Mouse (Mus musculus): Measurements from ENCODE around the gene Map4k3. TPM values are rescaled to one million over a fixed set of nuclear protein-coding genes. Genes with fewer than 3 reads are reported as not detected.
"Not testable (repeated sequence)": the region's sequence is repeated elsewhere in the genome, so short reads cannot be mapped to it uniquely, and the experiment has no call there.

The Map4k3 gene
- total RNA-seq, 1 experiment from 2014 or later, result 15.1 TPM

DNA sequence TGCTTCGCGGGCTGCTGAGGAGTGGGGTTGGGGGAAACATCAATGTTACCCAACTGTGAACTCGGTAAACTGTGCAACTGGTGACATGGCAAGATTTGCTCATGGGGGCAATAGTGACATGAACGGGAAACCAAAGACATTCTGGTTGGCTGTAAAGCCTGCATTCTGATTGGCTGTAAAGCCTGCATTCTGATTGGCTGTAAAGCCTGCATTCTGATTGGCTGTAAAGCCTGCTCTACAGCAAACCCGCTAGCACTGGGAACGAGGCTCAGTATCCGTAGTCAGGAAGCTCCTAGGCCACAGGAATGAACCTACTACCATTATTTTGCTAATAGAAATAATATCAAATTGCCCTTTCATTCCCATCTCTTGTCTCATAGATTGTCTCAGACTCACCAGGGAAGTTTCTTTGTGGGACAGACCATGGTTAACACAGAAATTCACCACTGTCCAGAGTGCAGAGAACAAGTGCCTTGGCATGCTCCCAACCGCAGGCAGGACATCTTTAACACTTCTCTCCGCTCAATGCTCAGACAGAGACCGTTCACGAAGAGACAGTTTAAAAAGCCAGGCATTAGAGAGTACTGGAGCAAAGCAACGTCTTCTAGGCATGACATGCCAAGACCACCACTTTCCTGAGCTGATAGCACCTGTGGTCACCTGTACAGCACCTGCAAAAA is 5.0 kb upstream of the Map4k3 start:
- no peak for ATAC-seq (replicated peaks in 1 of 2; ENCODE audit: insufficient read depth in 1 of 2, low FRiP score in 2 of 2, low TSS enrichment in 1 of 2, low read depth in 1 of 2, poor library complexity in 2 of 2, severe bottlenecking in 2 of 2)

DNA sequence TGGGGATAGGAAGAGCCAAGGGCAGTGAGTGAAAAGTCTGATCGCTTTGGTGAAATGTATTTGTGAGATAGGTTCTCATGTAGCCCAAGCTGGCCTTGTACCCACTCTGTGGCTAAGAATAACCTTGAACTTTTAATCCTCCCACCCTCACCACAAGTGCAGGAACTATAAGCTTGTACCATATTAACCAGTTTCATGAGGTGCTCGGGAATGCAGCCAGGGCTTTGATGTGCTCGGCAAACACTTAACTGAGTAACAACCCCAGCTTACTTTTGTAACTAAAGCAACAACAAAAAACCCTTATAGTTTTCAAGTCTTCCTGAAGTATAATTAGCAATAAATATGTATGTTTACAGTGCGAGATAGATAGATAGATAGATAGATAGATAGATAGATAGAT is 4.0 kb upstream of the Map4k3 start:
- ATAC-seq (replicated peaks in 1 of 2; ENCODE audit: insufficient read depth in 1 of 2, low FRiP score in 2 of 2, low TSS enrichment in 1 of 2, low read depth in 1 of 2, poor library complexity in 2 of 2, severe bottlenecking in 2 of 2), result no peak

DNA sequence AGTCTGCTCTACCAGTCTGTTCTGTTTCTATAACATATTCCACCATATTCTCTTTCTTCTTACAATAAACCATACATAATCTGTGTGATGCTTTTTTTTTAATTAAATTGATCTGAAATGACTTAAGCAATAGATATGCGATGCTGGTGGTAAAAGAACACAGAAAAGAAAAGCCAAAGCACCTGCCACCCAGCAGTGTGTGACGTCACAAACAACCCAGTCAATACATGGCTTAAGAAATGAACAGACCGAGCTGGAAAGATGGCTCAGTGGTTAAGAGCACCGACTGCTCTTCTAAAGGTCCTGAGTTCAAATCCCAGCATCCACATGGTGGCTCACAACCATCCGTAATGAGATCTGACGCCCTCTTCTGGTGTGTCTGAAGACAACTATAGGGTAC is 2.0 kb upstream of the Map4k3 start:
- ATAC-seq (replicated peaks in 1 of 2; ENCODE audit: insufficient read depth in 1 of 2, low FRiP score in 2 of 2, low TSS enrichment in 1 of 2, low read depth in 1 of 2, poor library complexity in 2 of 2, severe bottlenecking in 2 of 2), result not testable (repeated sequence)

DNA sequence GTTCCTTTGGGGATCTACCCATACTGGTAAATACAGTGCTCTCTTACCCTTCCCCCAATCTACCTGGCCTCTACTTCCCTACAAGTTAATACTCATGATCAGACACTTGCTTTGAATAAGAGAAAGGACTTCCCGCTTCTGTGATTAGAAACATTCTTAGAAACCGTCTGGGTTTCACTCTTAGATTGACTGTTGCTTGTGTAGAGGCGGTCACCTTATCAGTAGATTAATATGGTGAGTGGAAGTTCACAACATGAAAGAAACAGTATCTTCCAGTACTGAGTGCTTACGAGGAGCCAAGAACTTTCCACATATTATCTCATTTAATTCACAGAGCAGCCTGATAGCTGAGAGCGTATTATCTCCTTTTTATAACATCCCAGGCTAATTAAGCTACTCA is 1.5 kb upstream of the Map4k3 start:
- no peak for ATAC-seq (replicated peaks in 1 of 2; ENCODE audit: insufficient read depth in 1 of 2, low FRiP score in 2 of 2, low TSS enrichment in 1 of 2, low read depth in 1 of 2, poor library complexity in 2 of 2, severe bottlenecking in 2 of 2)

DNA sequence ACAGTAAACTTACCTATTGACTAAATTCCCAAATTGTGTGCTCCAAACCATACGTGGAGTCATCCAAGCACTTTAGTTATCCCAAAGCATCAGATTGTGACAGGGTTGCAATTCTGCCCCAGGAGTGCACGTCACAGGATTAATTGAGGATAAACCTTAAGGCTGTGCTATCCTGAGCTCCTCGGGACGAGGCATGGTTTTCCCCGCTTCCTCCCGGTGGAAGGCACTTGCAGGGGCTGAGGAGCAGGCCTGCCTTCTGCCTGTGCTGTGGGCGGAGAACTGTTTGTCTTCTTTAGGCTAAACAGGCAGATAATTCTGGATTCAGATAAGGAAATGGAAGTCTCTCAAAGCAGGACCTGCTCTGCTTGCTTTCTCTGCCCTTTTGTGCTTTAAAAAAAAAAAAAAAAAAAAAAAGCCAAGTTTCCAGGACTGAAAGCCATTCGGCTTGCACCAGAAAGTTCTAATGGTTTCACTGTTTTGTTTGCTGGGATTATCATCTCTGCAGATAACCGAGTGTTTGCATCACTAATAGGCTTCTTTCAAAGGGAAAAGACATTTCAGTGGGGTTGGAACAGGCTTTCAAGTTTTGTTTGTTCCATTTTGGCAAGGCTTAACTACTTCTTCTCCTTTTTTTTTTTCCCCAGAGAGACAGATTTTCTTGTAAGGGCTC is 930 bp upstream of the Map4k3 start:
- no peak for ATAC-seq (replicated peaks in 1 of 2; ENCODE audit: insufficient read depth in 1 of 2, low FRiP score in 2 of 2, low TSS enrichment in 1 of 2, low read depth in 1 of 2, poor library complexity in 2 of 2, severe bottlenecking in 2 of 2)

DNA sequence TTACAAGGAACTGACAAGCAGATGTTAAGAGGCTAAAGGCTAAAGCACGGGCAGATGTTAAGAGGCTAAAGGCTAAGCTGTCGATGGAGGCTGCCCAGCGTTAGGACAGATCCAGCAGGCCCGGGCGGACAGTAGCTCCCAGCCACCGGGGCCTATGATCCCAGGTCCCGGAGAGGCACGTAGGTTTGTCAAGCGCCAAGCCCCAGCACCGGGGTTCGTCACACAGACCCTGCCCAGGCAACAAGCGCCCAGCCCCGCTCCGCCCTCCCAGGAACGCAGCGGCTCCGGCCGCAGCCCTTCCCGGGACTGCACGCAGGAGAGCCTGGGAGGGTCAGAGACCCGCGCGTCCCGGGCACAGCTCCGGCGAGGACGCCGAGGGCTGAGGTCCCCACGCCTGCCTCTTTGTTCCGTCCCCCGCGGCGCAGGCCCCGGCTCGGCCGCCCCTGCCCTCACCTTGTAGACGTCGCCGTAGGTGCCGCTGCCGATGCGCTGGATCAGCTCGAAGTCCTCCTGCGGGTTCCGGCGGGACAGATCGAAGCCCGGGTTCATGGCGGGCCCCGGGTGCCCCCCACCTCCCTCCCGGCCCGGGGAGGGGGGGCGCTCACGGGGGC is 839 bp downstream of the Map4k3 start:
- peak in 1 of 2 experiments; percentile 20; a peak in 2 of 4 replicates for ATAC-seq (replicated peaks in 1 of 2; ENCODE audit: insufficient read depth in 1 of 2, low FRiP score in 2 of 2, low TSS enrichment in 1 of 2, low read depth in 1 of 2, poor library complexity in 2 of 2, severe bottlenecking in 2 of 2)

DNA sequence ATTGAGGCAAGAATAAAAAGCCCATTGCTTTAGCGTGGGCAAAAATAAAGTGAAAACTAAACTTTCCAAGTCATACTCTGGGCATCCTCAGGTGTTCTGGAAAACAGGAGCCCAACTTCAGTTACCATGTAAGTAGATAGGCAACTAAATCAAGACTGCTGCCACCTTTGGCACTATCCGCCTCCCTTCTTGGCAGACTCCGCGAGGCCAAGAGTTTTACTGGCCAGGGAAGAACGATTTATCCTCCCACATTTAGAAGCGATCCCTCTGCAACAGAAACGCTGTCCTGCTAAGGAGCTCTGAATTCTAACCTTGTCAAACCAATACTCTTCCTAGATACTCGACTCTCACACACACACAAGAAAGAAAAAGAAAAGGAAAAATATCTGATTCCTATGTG is 1.5 kb downstream of the Map4k3 start:
- no peak for ATAC-seq (replicated peaks in 1 of 2; ENCODE audit: insufficient read depth in 1 of 2, low FRiP score in 2 of 2, low TSS enrichment in 1 of 2, low read depth in 1 of 2, poor library complexity in 2 of 2, severe bottlenecking in 2 of 2)

DNA sequence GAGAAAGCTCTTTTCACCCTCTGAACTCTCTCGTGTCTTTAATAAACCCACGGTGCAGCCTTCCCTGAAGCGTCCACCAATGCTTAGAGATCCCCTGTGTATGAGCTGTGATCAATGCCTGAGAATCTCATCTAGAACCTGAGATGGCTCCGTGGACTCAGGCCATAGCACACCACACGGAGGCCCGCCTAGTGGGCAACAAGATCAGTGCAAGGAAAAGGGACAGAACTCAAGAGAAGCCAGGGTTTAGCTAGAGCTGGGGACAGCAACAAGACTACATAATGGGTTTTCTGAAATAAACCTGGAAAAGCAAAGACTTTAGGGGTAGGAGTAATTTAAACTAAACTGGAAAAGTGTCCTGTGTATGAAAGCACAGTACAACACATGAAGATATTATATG is 5.2 kb downstream of the Map4k3 start:
- ATAC-seq (replicated peaks in 1 of 2; ENCODE audit: insufficient read depth in 1 of 2, low FRiP score in 2 of 2, low TSS enrichment in 1 of 2, low read depth in 1 of 2, poor library complexity in 2 of 2, severe bottlenecking in 2 of 2), result no peak

DNA sequence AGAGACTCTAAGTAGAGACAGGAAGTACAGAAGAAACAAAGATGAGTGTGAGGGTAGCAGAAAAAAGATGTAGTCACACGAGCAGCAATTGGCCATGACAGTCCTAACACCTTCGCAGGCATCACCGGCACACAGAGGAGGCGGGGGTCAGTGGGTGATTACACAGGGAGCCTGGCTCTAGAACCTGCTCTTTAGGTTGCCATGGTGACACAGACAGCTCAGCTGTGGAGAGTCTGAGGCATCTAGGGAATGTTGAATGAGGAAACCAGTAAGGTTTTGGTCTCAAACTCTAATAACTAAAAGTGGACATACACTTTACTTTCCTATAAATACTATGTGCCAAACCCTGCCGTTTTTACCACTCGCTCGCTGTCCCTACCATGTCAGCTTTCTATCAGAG is 6.6 kb downstream of the Map4k3 start:
- ATAC-seq (replicated peaks in 1 of 2; ENCODE audit: insufficient read depth in 1 of 2, low FRiP score in 2 of 2, low TSS enrichment in 1 of 2, low read depth in 1 of 2, poor library complexity in 2 of 2, severe bottlenecking in 2 of 2), result no peak

DNA sequence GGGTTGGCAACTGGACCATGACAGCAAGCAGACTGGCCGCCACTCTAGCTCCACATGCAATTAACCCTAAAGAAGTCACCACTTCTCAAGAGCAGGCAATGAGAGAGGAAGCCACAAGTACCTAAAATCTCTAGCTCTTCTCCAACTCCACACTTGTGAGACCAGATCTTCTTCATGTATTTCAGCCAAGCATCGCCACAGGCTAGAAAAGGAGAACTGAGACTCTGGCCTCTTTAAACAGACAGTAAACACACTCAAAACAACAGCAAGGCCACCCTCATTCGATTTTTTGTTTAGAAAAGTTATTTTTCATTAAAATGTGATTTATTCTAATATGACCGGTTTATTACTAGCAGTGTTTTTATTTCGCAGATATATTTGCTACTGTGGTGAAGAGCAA is 9.0 kb downstream of the Map4k3 start:
- ATAC-seq (replicated peaks in 1 of 2; ENCODE audit: insufficient read depth in 1 of 2, low FRiP score in 2 of 2, low TSS enrichment in 1 of 2, low read depth in 1 of 2, poor library complexity in 2 of 2, severe bottlenecking in 2 of 2), result peak in 1 of 2 experiments; percentile 65; a peak in 3 of 4 replicates

DNA sequence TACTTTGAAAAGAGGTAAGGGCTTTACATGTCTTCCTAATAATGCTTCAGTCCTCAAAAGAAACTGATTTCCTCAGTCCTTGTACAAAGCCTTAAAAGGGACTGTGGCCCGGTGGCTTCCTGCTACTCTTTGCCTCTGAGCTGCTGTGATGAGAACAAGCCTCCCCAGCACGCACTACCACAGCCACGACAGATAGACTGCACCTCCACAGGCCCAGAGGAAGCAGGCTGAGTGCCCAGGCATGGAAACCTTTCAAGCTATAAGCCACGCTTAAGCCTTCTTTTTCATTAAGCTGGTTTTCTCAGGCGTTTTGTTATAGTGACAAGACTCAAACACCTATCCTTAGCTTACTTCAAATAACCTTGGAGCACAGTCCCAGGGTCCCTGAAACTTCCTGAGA is 10.0 kb downstream of the Map4k3 start:
- no peak for ATAC-seq (replicated peaks in 1 of 2; ENCODE audit: insufficient read depth in 1 of 2, low FRiP score in 2 of 2, low TSS enrichment in 1 of 2, low read depth in 1 of 2, poor library complexity in 2 of 2, severe bottlenecking in 2 of 2)

DNA sequence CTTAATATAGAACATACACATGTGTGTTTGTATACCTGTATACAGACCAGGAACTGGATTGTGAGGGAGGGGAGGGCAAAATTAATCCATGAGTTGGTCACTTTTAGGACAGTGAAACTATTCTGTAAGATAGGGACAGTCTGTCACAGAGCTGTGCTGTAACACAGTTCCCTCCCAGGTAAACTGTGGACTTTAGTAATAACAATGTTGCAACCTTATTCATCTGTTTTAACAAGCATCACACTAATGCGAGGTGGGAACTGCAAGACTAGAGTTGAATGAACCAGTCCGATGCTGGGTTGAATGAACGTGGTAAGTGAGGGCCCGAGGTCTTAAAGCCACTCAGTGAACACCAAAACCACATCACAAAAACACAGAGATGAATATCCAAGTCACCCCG is 14.7 kb downstream of the Map4k3 start:
- ATAC-seq (replicated peaks in 1 of 2; ENCODE audit: insufficient read depth in 1 of 2, low FRiP score in 2 of 2, low TSS enrichment in 1 of 2, low read depth in 1 of 2, poor library complexity in 2 of 2, severe bottlenecking in 2 of 2), result no peak

DNA sequence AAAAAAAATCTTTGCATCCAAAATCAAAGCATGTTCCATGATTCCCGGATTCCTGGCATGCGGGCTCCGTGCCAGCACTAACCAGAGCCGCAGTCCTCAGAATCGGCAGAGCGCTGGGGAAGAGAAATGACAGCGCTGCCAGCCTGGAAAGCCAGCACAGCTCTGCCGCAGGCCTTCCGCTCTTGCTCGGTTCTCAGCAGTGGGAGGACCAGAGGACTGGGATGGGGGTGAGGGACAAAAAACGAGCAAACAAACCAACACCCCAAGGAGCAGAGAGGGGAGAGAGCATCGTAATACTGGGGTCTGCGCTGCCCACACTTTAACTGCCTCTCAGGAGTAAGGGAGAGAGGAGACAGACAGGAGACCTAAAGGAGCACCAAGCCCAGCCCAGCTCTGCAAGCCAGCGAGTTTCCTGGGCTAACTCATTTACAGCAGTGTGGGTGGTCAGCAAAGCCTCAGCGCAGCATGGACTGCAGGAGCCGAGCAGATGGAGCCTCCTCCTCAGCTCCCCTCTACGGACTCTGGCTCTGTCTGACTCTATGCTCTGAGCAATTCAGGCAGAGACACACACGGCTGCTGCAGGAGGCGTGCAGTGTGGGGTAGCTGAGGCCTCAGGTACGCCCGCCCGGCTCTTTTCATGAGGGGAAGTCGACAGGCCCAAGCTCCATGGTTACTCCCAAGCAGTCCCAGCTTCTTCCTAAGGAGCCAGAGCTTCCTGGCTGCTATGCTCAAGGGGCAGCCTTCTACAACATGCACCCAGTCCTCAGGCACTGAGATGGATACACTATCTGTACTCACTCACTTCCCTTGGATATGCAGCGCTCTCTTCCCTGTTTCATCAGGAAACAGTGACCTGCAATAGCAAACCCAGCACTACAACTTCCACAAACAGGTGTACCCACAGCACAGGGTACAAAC is 18.1 kb downstream of the Map4k3 start:
- no peak for ATAC-seq (replicated peaks in 1 of 2; ENCODE audit: insufficient read depth in 1 of 2, low FRiP score in 2 of 2, low TSS enrichment in 1 of 2, low read depth in 1 of 2, poor library complexity in 2 of 2, severe bottlenecking in 2 of 2)

DNA sequence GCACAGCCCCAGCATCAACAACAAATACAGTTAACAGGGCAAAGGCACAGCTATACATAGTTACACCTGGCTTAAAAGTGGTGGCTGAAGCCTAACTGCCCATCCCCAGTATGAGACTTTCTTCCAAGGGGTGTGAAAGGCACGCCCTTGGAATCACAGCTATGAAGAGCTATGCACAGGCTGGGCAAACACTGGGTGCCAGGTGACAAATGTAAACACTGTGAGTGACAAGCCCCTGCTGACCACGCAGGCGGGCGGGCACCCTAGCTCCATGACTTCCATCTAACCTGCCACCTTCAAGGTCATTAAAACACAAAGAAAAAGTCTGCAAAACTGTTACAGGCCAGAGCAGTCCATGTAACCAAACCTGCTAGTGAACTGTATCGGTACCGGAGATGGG is 19.5 kb downstream of the Map4k3 start:
- ATAC-seq (replicated peaks in 1 of 2; ENCODE audit: insufficient read depth in 1 of 2, low FRiP score in 2 of 2, low TSS enrichment in 1 of 2, low read depth in 1 of 2, poor library complexity in 2 of 2, severe bottlenecking in 2 of 2), result no peak

DNA sequence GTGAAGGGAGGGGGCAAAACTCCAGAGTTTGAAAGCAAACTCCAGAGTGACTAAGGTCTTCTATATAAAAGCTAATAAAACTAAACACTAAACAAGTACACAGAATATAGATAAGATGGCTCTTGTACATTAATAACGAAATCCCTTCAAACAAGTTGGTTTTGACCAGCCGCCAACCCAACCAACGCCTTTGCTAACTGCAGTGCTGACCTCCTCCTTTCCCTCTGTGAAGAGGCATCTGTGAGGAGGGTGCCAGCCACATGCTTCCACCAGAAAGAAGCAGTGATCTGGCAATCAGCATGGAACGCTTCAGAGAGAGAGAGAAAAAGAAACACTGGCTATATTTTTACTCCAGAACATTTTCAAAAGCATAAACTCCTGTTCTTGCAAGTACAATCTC is 21.1 kb downstream of the Map4k3 start:
- no peak for ATAC-seq (replicated peaks in 1 of 2; ENCODE audit: insufficient read depth in 1 of 2, low FRiP score in 2 of 2, low TSS enrichment in 1 of 2, low read depth in 1 of 2, poor library complexity in 2 of 2, severe bottlenecking in 2 of 2)

DNA sequence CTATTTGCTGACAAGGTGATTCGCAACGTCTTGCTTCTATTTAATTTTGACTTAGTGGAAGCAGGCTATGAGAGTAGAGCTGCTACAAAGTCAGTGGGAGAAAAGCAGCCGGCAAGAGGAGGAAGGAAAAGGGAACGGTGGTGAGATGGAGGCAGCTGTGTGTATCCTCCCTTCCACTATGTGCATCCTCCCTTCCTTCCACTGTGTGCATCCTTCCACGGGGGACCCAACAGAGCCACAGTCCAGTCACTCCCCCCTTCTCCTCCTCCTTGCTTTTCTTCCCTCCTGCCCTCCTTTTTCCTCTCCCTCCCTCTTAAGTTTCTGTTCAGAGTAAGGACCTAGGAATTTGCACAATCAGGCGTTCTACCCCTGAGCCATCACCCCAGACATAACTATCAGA is 21.7 kb downstream of the Map4k3 start:
- ATAC-seq (replicated peaks in 1 of 2; ENCODE audit: insufficient read depth in 1 of 2, low FRiP score in 2 of 2, low TSS enrichment in 1 of 2, low read depth in 1 of 2, poor library complexity in 2 of 2, severe bottlenecking in 2 of 2), result no peak

DNA sequence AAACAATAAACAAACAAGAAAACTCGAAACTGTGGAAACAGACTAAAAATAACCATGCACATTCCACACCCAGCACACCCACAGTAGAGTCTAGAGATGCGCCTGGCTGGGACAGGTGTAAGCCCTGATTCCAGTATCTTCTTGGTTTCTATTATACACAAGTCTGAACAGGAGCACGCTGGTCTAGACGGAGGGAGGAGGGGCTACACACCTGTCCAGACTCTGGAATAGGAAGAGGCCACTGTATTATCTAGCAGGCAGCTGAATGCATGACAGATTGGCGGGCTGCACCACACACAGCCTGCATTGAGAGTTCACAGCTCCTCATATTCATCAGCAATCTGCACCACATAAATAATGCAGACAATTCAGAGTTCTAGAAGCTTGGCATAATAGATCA is 26.6 kb downstream of the Map4k3 start:
- no peak for ATAC-seq (replicated peaks in 1 of 2; ENCODE audit: insufficient read depth in 1 of 2, low FRiP score in 2 of 2, low TSS enrichment in 1 of 2, low read depth in 1 of 2, poor library complexity in 2 of 2, severe bottlenecking in 2 of 2)

DNA sequence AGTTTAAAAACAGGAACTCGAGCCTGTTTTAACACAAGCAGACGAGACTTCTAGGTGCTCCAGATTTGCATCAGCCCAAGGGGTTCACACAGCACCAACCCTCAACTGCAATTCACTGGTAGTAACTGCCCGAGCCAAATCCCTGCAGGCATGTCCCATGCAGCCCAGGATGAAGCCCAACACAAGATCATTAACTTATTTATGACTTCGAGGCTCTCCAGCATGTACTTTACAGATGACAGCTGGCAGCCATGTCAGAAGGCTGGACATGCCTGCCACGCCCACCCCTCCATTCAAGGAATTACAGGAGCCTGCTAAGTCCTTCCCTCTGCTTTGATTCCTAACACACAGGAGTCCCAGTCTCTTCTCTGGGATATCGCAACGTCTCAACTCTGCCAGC is 29.4 kb downstream of the Map4k3 start:
- no peak for ATAC-seq (replicated peaks in 1 of 2; ENCODE audit: insufficient read depth in 1 of 2, low FRiP score in 2 of 2, low TSS enrichment in 1 of 2, low read depth in 1 of 2, poor library complexity in 2 of 2, severe bottlenecking in 2 of 2)

All from hematopoietic stem cell, adult 5-6 weeks (primary cell).